Mouse (Mus musculus): ENCODE measurements around the gene Arid3c. TPM values are rescaled to one million over a fixed set of nuclear protein-coding genes. Genes with fewer than 3 reads are reported as not detected.

Gene Arid3c
- total and polyA plus RNA-seq, 2 experiments from 2014 or later, result 0.15 TPM; not detected in 1

GRCm38 (mm10) chr4:41762099-41762687, 31.3 kb upstream of the Arid3c start:
- no peak overlapping the region for H3K4me2 ChIP-seq (ENCODE audit: low read depth)
- 0 out of 2 replicates have a peak, but pooled peaks cover 9% of the 10 kb centered on the region for H3K4me1 ChIP-seq (ENCODE audit: insufficient read depth)
- no peak overlapping the region for H3K4me3 ChIP-seq (ENCODE audit: low read depth, low read length)
- no peaks in the 10 kb centered on the region for H3K27me3 ChIP-seq (ENCODE audit: insufficient read depth, low read length)
- ATAC-seq (no peak), DNase-seq (no peak)
- no peaks in the 10 kb centered on the region for H3K36me3 ChIP-seq (ENCODE audit: insufficient read depth)
- no peaks in the 10 kb centered on the region for H3K9me3 ChIP-seq (ENCODE audit: low read length)
- TF ChIP-seq CTCF (IDR thresholded peaks at IDR 0.05; ENCODE audit: low read depth), result no peak
- H3K9ac ChIP-seq, result no peak overlapping the region
- H3K27ac ChIP-seq (ENCODE audit: low read depth, low read length), result no peak overlapping the region
- 55% methylated on average over 8 of the region's 8 CpGs for WGBS

GRCm38 (mm10) chr4:41761680-41762079, 30.7 kb upstream of the Arid3c start:
- H3K36me3 ChIP-seq (ENCODE audit: insufficient read depth), result no peaks in the 10 kb centered on the region
- ATAC-seq, result no peak
- TF ChIP-seq CTCF (IDR thresholded peaks at IDR 0.05; ENCODE audit: low read depth), result no peak
- no peak overlapping the region for H3K9ac ChIP-seq
- 0 out of 2 replicates have a peak, but pooled peaks cover 9% of the 10 kb centered on the region for H3K4me1 ChIP-seq (ENCODE audit: insufficient read depth)
- no peak overlapping the region for H3K4me2 ChIP-seq (ENCODE audit: low read depth)
- no peaks in the 10 kb centered on the region for H3K27me3 ChIP-seq (ENCODE audit: insufficient read depth, low read length)
- H3K9me3 ChIP-seq (ENCODE audit: low read length), result no peaks in the 10 kb centered on the region
- no peak for DNase-seq
- H3K27ac ChIP-seq (ENCODE audit: low read depth, low read length), result no peak overlapping the region
- H3K4me3 ChIP-seq (ENCODE audit: low read depth, low read length), result no peak overlapping the region

- H3K9me3 ChIP-seq (ENCODE audit: low read length), result no peaks in the 10 kb centered on the region
- TF ChIP-seq CTCF (IDR thresholded peaks at IDR 0.05; ENCODE audit: low read depth), result no peak
- no peaks in the 10 kb centered on the region for H3K27me3 ChIP-seq (ENCODE audit: insufficient read depth, low read length)
- 91% methylated on average over 4 of the region's 4 CpGs for WGBS
- H3K4me2 ChIP-seq (ENCODE audit: low read depth), result peak overlapping the region; percentile 42
- ATAC-seq (no peak), DNase-seq (no peak)
- no peak overlapping the region for H3K27ac ChIP-seq (ENCODE audit: low read depth, low read length)
- 0 out of 2 replicates have a peak, but pooled peaks cover 12% of the 10 kb centered on the region for H3K4me1 ChIP-seq (ENCODE audit: insufficient read depth)
- peak overlapping the region; percentile 18; the same call in 1 of the 2 replicates for H3K4me3 ChIP-seq (ENCODE audit: low read depth, low read length)
- H3K9ac ChIP-seq, result 0 out of 2 replicates have a peak overlapping the region, but pooled peaks have one; percentile 14
- H3K36me3 ChIP-seq (ENCODE audit: insufficient read depth), result no peaks in the 10 kb centered on the region
These were observed 30.0 kb upstream of the Arid3c start for GRCm38 (mm10) chr4:41760911-41761310.

GRCm38 (mm10) chr4:41760288-41760721, 29.4 kb upstream of the Arid3c start:
- H3K9ac ChIP-seq, result 0 out of 2 replicates have a peak overlapping the region, but pooled peaks have one; percentile 10
- 3% methylated on average over 15 of the region's 15 CpGs for WGBS
- no peak for TF ChIP-seq CTCF (IDR thresholded peaks at IDR 0.05; ENCODE audit: low read depth)
- no peaks in the 10 kb centered on the region for H3K36me3 ChIP-seq (ENCODE audit: insufficient read depth)
- peak overlapping the region; percentile 18 for H3K4me3 ChIP-seq (ENCODE audit: low read depth, low read length)
- ATAC-seq, result peak; percentile 69
- no peaks in the 10 kb centered on the region for H3K9me3 ChIP-seq (ENCODE audit: low read length)
- no peaks in the 10 kb centered on the region for H3K27me3 ChIP-seq (ENCODE audit: insufficient read depth, low read length)
- H3K4me1 ChIP-seq (ENCODE audit: insufficient read depth), result 0 out of 2 replicates have a peak, but pooled peaks cover 12% of the 10 kb centered on the region
- DNase-seq, result peak; percentile 56
- H3K4me2 ChIP-seq (ENCODE audit: low read depth), result peak overlapping the region; percentile 42
- H3K27ac ChIP-seq (ENCODE audit: low read depth, low read length), result peak overlapping the region; percentile 29; the same call in 1 of the 2 replicates

GRCm38 (mm10) chr4:41759656-41760287, 28.8 kb upstream of the Arid3c start:
- ATAC-seq (no peak), DNase-seq (no peak)
- no peaks in the 10 kb centered on the region for H3K9me3 ChIP-seq (ENCODE audit: low read length)
- no peaks in the 10 kb centered on the region for H3K27me3 ChIP-seq (ENCODE audit: insufficient read depth, low read length)
- 52% methylated on average over 6 of the region's 6 CpGs for WGBS
- no peaks in the 10 kb centered on the region for H3K36me3 ChIP-seq (ENCODE audit: insufficient read depth)
- no peak for TF ChIP-seq CTCF (IDR thresholded peaks at IDR 0.05; ENCODE audit: low read depth)
- 0 out of 2 replicates have a peak overlapping the region, but pooled peaks have one; percentile 18 for H3K4me3 ChIP-seq (ENCODE audit: low read depth, low read length)
- peak overlapping the region; percentile 29; the same call in 1 of the 2 replicates for H3K27ac ChIP-seq (ENCODE audit: low read depth, low read length)
- H3K4me1 ChIP-seq (ENCODE audit: insufficient read depth), result 0 out of 2 replicates have a peak, but pooled peaks cover 12% of the 10 kb centered on the region
- H3K4me2 ChIP-seq (ENCODE audit: low read depth), result peak overlapping the region; percentile 42
- 0 out of 2 replicates have a peak overlapping the region, but pooled peaks have one; percentile 10 for H3K9ac ChIP-seq

- Histone ChIP-seq H3K36me3 (ENCODE audit: insufficient read depth) (no peaks in the 10 kb centered on the region), H3K27ac (ENCODE audit: low read depth, low read length) (no peak overlapping the region), H3K9ac (no peak overlapping the region), H3K9me3 (ENCODE audit: low read length) (no peaks in the 10 kb centered on the region), H3K4me2 (ENCODE audit: low read depth) (no peak overlapping the region), H3K4me1 (ENCODE audit: insufficient read depth) (0 out of 2 replicates have a peak, but pooled peaks cover 12% of the 10 kb centered on the region), H3K4me3 (ENCODE audit: low read depth, low read length) (no peak overlapping the region), H3K27me3 (ENCODE audit: insufficient read depth, low read length) (no peaks in the 10 kb centered on the region)
- WGBS, result 77% methylated on average over 9 of the region's 9 CpGs
- ATAC-seq (no peak), DNase-seq (no peak)
- no peak for TF ChIP-seq CTCF (IDR thresholded peaks at IDR 0.05; ENCODE audit: low read depth)
These were observed 28.3 kb upstream of the Arid3c start for GRCm38 (mm10) chr4:41759206-41759605.

- ATAC-seq (no peak), DNase-seq (no peak)
- Histone ChIP-seq H3K9ac (no peak overlapping the region), H3K4me1 (ENCODE audit: insufficient read depth) (0 out of 2 replicates have a peak, but pooled peaks cover 12% of the 10 kb centered on the region), H3K36me3 (ENCODE audit: insufficient read depth) (no peaks in the 10 kb centered on the region), H3K4me2 (ENCODE audit: low read depth) (no peak overlapping the region), H3K4me3 (ENCODE audit: low read depth, low read length) (no peak overlapping the region), H3K27ac (ENCODE audit: low read depth, low read length) (no peak overlapping the region), H3K27me3 (ENCODE audit: insufficient read depth, low read length) (no peaks in the 10 kb centered on the region), H3K9me3 (ENCODE audit: low read length) (no peaks in the 10 kb centered on the region)
- TF ChIP-seq CTCF (IDR thresholded peaks at IDR 0.05; ENCODE audit: low read depth), result no peak
- 91% methylated on average over 4 of the region's 4 CpGs for WGBS
These were observed 27.8 kb upstream of the Arid3c start for GRCm38 (mm10) chr4:41758701-41759100.
